Mouse (Mus musculus): ENCODE data around the gene Gm960. TPM values are rescaled to one million over a fixed set of nuclear protein-coding genes. Genes with fewer than 3 reads are reported as not detected.
"Not testable (repeated sequence)": the region's sequence is repeated elsewhere in the genome, so short reads cannot be mapped to it uniquely, and the experiment has no call there.

Gm960 gene
- polyA plus RNA-seq, 1 experiment, result 4.5 TPM

DNA sequence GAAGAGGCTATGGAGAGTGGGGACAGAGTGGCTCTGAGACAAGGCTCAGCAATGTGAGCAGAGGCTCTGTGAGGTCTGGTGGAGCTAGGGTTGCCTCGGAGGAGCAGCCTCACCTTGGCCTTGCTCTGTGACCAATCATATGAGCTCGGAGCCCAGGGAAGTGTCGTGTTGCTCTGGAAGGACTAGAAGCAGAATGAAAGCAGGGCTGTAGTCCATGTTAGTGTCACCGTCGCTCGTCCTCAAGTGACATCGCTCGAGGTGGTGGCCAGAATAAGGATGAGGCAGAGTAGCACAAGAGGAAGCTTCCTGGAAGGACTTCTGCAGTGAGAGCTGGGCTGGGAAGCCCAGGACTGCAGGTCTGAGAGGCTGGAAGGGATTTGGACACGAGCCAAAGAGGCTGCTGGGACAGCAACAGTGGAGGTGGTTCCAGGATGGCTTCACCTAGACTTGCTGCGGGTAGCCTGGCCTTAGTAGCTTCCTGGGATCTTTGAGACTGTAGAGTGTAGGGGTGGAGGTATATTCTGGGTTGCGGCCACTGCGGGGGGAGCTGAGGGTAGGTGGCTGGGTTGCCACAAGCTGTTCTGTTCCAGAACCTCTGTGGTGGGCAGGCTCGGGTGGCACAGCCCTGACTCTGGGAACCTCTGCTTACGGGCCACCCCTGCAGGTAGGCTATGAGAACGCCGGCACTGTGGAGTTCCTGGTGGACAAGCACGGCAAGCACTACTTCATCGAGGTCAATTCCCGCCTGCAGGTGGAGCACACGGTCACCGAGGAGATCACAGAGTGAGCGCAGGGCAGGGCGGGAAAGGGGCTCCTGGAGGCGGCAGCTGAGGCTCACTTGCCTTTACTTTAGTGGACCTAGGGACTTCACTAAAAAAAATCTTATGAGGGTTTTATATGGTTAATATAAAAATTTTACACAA is 94.4 kb downstream of the Gm960 start:
- no peak for DNase-seq (ENCODE audit: extremely low spot score in 1 of 2, low spot score in 1 of 2)

DNA sequence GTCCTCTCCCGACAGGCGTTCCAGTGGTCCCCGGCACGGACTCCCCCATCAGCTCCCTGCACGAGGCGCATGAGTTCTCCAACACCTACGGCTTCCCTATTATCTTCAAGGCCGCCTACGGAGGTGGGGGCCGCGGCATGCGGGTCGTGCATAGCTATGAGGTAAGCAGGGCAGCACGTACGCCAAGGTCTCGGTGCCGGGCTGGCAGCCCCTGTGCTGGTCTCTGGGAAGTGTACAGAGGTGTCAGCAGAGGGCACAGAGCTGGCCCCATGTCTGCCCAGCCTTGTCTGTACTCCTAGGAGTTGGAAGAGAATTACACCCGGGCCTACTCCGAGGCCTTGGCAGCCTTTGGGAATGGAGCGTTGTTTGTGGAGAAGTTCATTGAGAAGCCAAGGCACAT is 96.0 kb downstream of the Gm960 start:
- DNase-seq (ENCODE audit: extremely low spot score in 1 of 2, low spot score in 1 of 2), result no peak

DNA sequence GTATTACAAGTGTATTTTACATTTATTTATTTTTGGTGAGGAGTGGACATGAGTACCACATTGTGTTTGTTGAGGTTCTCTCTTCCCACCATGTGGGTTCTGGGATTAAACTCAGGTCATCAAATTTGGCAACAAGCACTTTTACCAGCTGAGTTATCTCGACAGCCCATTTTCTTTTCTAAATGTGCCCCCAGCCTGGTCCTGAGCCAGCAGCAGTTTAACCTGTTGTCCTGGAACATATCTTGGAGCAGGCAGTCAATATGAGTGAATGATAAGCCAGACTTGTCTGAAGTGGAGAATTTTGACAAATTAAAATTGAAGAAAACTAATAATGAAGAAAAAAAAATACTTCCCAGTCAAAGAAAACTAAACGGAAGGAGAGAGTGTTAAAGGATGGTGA is 102.4 kb downstream of the Gm960 start:
- DNase-seq (ENCODE audit: extremely low spot score in 1 of 2, low spot score in 1 of 2), result no peak

DNA sequence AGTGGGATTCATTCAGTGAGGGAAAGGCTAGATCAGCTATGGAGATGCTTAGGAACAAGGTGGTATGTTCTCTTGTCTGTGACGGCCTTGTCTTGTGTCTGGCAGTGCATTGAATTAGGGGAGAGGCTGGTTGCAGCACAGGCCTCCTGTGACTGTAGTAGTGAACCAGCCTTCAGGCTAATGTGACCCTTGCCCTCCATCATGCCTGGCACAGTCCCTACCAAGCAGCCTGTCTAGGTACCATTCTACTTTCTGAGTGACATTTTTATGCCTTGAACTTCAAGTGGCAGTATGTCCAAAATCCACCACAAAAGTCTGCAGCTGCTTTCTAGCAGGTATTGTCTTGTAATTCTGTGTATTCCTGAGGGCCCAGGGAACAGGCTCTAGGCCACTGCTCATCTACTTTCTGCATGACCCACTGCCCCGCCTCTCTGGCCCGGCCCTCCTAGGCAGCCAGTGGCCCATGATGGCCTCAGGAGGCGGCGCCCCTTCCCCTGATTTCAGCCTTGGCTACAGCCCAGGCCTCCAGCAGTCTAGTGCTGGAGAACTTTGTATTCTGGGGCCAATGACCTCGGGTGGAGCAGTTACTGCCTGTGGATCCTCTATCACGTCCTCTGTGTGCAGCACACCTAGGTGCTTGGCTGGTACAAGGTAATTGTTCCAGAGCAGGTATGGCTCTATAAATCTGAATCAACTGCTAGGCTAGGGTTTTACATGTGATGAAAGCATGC is 104.5 kb downstream of the Gm960 start:
- no peak for DNase-seq (ENCODE audit: extremely low spot score in 1 of 2, low spot score in 1 of 2)

DNA sequence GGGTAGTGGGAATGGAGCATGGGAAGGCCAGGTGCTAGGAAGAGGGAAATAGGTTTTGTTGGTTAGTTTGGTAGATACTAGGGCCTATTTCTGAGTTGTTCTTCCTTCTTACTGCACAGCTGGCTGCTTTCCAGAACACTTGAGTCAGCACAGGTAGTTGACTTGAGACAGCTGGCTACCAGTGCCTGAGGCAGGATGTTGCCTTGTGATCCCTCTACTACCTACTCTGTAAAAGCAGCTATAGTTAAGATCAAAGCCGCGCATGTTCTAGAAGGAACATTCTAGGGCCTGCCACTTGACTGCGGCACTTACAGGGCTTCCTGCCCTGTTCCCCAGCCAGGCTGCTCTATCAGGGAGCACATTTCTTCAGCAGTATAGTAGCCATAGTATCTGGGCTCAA is 108.4 kb downstream of the Gm960 start:
- no peak for DNase-seq (ENCODE audit: extremely low spot score in 1 of 2, low spot score in 1 of 2)

DNA sequence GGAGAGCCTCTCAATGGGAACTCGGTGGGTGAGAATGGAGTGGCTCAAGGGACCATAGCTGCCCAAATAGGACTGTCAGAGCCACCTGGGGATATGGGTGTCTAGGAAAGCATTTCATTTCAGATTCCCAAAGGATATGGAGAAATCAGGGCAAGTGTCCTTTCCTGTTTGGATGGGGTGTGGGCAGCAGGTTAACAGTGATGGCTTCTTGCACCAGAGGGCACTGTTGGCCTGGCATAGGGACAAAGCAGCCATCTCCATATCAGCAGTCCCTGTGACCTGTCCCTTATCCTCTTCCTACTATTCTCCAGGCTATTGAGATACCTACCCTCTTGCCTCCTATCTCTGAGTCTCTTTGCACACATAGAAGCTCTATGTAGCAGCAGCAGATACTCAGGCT is 109.4 kb downstream of the Gm960 start:
- DNase-seq (ENCODE audit: extremely low spot score in 1 of 2, low spot score in 1 of 2), result no peak

DNA sequence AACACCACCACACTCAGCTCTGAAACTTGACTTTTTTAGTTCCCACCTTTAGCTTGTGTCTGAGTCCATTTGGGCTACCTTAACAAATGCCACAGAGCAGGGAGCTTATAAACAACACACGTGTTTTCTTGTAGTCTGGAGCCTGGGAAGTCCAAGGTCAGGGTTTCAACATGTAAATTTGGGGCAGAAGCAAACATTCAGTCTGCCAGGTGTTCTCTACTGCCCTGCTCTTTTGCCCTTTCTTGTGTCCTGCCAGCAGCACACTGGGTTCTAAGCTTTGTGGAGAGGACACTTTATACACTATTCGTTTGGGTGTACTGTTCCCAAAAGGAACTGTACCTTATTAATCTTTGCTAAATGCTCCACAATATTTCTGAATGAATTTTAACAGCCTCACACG is 110.0 kb downstream of the Gm960 start:
- no peak for DNase-seq (ENCODE audit: extremely low spot score in 1 of 2, low spot score in 1 of 2)

DNA sequence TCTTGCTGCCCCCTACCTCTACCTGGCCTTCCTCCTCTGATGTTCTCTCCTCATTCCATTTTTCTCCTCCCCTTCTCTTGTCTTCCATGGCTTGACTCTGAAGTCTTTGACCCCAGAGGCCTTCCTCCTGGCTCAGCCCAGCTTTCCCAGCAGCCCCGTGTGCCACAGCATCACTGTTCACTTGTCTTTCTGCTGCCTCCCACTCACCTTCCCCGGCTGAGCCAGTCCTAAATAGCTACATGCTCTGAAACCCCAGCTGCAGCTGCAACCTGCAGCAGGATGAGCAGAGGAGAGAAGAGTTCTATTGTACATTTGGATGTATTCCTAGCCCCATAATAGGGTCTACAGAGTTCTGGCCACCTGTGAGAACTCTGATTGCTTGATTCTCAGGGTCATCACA is 111.0 kb downstream of the Gm960 start:
- peak in 1 of 2 experiments; percentile 59 for DNase-seq (ENCODE audit: extremely low spot score in 1 of 2, low spot score in 1 of 2)

DNA sequence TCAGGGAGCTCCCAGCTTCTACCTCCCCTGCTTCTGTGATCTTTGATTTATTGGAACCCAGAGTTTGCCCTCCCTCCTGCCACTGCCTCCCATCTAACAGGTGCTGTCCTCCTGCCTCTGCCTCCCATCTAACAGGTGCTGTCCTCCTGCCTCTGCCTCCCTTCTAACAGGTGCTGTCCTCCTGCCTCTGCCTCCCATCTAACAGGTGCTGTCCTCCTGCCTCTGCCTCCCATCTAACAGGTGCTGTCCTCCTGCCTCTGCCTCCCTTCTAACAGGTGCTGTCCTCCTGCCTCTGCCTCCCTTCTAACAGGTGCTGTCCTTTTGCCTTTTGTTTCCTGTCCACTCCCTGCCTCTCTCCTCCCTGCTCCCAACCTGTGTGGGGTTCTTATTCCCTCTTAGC is 111.7 kb downstream of the Gm960 start:
- not testable (repeated sequence) for DNase-seq (ENCODE audit: extremely low spot score in 1 of 2, low spot score in 1 of 2)

DNA sequence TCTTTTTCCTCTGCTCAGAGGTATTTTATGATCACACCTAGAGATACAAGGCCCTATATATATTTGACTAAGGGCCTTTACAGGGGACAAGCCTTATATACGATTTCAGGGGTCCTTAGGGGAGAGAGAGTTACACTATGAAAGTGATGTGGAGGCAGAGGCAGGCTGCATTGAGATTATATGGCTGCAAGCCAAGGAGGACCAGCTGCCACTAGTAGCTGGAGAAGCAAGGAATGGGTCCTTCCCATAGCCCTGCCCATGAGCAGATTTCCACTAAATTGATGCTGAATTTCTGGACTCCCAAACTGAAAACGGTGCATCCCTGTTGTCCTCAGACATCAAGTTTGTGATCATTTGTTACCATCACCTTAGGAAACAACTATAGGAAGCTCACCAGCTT is 114.6 kb downstream of the Gm960 start:
- DNase-seq (ENCODE audit: extremely low spot score in 1 of 2, low spot score in 1 of 2), result peak in 1 of 2 experiments; percentile 30

DNA sequence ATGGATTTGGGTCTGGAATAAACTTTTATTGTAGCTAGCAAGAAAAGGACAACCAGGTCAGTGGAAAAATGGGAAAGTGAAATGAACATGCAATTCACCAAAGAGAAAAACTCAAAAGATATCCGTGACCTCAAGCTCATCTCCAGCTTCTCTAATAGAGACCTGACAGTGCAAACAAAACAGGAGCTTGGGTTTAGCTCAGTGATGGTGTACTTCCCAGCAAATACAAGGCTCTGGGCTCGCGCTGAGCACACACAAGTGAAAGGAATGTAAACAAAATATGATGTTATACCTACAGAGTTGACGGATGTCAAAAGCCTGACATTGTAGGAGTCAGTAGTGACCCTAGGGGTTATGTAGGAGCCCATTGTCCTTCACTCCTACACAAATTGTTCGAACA is 119.2 kb downstream of the Gm960 start:
- DNase-seq (ENCODE audit: extremely low spot score in 1 of 2, low spot score in 1 of 2), result no peak

DNA sequence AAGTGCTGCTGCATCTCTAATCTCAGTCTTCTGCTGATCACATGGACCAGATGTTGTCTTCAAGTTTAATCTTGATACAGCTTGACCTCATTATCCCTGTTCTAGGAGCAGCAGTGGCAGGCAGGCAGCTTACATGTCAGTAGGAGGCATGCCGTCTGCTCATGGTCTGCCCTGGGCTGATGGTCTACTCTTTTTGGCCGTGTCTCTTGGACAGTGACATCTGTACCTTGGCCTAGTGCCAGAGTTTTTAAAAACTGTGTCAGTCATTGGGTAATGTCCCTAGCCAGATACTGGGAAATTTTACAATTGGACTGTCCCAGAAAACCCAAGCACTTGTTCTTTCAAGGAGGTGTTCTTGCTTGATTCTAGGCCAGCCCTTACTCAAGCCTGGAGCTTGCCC is 119.7 kb downstream of the Gm960 start:
- no peak for DNase-seq (ENCODE audit: extremely low spot score in 1 of 2, low spot score in 1 of 2)

Other genes with a start within 250 kb of the Gm960 start
- gene Syt12, start 221.2 kb downstream of the Gm960 start, polyA plus RNA-seq (2012; rRNA removed), result 20.5 TPM in 2 replicates
- gene 2010003K11Rik, start 200.1 kb downstream of the Gm960 start, polyA plus RNA-seq (2012; rRNA removed), result not detected in 2 replicates
- gene Pcx, start 188.2 kb downstream of the Gm960 start, polyA plus RNA-seq (2012; rRNA removed), result 36.4 and 41.6 TPM in 2 replicates
- gene Lrfn4, start 83.0 kb downstream of the Gm960 start, polyA plus RNA-seq (2012; rRNA removed), result 31.8 and 33.5 TPM in 2 replicates
- 49.4 and 54.8 TPM in 2 replicates for gene Rce1, start 73.0 kb downstream of the Gm960 start, polyA plus RNA-seq (2012; rRNA removed)
- gene Sptbn2, start 12.5 kb upstream of the Gm960 start, polyA plus RNA-seq (2012; rRNA removed), result 186 and 200 TPM in 2 replicates
- gene Rbm4b, start 57.8 kb upstream of the Gm960 start, polyA plus RNA-seq (2012; rRNA removed), result 24.3 and 25.3 TPM in 2 replicates
- gene Rbm4, start 95.2 kb upstream of the Gm960 start, polyA plus RNA-seq (2012; rRNA removed), result 64.7 and 65.5 TPM in 2 replicates
- 15.3 and 16.3 TPM in 2 replicates for gene Gm21992, start 112.9 kb upstream of the Gm960 start, polyA plus RNA-seq (2012; rRNA removed)
- 26.8 and 28.0 TPM in 2 replicates for gene Rbm14, start 113.0 kb upstream of the Gm960 start, polyA plus RNA-seq (2012; rRNA removed)
- gene Ccs, start 140.7 kb upstream of the Gm960 start, polyA plus RNA-seq (2012; rRNA removed), result 52.4 and 58.4 TPM in 2 replicates
- gene Ccdc87, start 140.7 kb upstream of the Gm960 start, polyA plus RNA-seq (2012; rRNA removed), result 1.6 and 1.9 TPM in 2 replicates
- 138 and 145 TPM in 2 replicates for gene Ctsf, start 156.5 kb upstream of the Gm960 start, polyA plus RNA-seq (2012; rRNA removed)
- gene Actn3, start 179.2 kb upstream of the Gm960 start, polyA plus RNA-seq (2012; rRNA removed), result 0.76 and 1.2 TPM in 2 replicates
- gene Zdhhc24, start 180.0 kb upstream of the Gm960 start, polyA plus RNA-seq (2012; rRNA removed), result 40.9 and 41.3 TPM in 2 replicates
- gene Bbs1, start 208.0 kb upstream of the Gm960 start, polyA plus RNA-seq (2012; rRNA removed), result 32.7 and 36.4 TPM in 2 replicates
- 45.7 and 46.2 TPM in 2 replicates for gene Dpp3, start 229.6 kb upstream of the Gm960 start, polyA plus RNA-seq (2012; rRNA removed)
- gene Peli3, start 244.5 kb upstream of the Gm960 start, polyA plus RNA-seq (2012; rRNA removed), result 13.7 and 15.0 TPM in 2 replicates

Measured in frontal cortex, adult 2 months (tissue).